Mouse (Mus musculus) spleen, adult 2 months (tissue): ENCODE data around the gene Hnrnpul1.

Experiments
- CTCF ChIP-seq: fragments of 200-500 bp; IDR thresholded peaks from 2 replicates; pipeline ENCODE4 v1.5.1; 2011; ENCODE audit warnings: mild to moderate bottlenecking, inconsistent platforms; ENCODE audit not compliant: insufficient read depth, insufficient read length, insufficient replicate concordance; ENCODE audit errors: extremely low read depth
- POLR2A ChIP-seq: fragments of 200-500 bp; IDR thresholded peaks from 2 replicates; pipeline ENCODE4 v1.6.1; 2011; ENCODE audit warnings: low read depth, low read length, inconsistent platforms

DNA sequence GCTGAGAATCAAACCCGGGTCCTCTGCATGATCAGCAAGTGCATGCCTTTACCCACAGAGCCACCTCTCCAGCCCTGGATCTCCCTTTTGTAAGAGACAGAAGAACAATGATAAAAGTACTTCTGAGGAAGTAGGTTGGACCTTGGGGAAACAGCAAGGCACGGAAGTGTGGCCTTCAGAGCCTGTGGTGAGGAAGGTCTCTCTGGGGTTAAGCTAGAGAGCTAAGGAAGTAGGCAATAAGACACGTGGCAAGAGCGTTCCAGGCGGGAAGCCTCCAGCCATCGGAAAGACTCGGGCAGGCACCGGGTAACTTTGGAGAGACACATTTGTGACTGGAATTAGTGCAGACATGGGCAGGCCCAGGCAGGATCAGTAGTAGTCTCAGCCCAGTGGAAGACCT, 40.2 kb upstream of the Hnrnpul1 start:
- TF ChIP-seq POLR2A (no peak), CTCF (no peak)
